Mouse (Mus musculus) ES-Bruce4 (cell line): ENCODE data around the gene Cyp4x1.

Experiments
- CTCF ChIP-seq: IDR thresholded peaks from one replicate; pipeline ENCODE4 v1.8.1; 2011; ENCODE audit warnings: low read depth, low read length
- EP300 ChIP-seq: IDR thresholded peaks from 2 replicates; pipeline ENCODE4 v1.6.1; 2011; ENCODE audit warnings: low read depth, low read length; ENCODE audit not compliant: insufficient read depth
- POLR2A ChIP-seq: IDR thresholded peaks from one replicate; pipeline ENCODE4 v1.8.1; 2011; ENCODE audit warnings: low read length; ENCODE audit not compliant: insufficient read depth

DNA sequence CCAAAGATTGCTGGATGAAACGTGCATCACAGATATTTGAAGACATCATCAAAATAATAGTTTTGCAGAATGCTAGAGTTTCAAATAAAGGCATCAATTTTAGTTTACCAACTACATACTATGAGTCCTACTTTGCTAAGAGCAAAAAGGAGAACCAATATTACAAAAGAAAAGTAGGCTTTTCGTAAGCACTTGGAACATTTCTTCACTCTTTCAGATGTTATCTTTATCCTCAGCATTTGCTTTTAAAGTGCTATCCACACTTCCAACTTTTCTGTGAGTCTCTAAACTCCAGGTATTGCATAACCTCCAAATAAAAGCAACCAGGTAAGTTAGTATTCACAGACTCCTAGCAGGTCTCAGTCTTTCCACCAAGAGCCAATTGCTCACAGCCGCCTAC lies 14.4 kb downstream of the Cyp4x1 start:
- TF ChIP-seq POLR2A: no peak
- no peak for TF ChIP-seq CTCF
- no peak for TF ChIP-seq EP300
